Mouse (Mus musculus) midbrain, embryonic 10.5 days (tissue): Measurements from ENCODE around the gene Klhl21. TPM values are rescaled to one million over a fixed set of nuclear protein-coding genes. Genes with fewer than 3 reads are reported as not detected.

Experiments
- polyA plus RNA-seq: library from polyadenylated mRNA; unstranded; fragments of >200 nt; fragmentation: Nextera tagmentation; extraction: Ambion mirVana; gene quantifications from 2 replicates; pipeline ENCODE4 v1.2.1, GENCODE M21; 2016

The Klhl21 gene
- polyA plus RNA-seq, 1 experiment from 2014 or later: 8.5 TPM

Other genes starting within 250 kb of the Klhl21 start
- gene Camta1, start 146.9 kb upstream of the Klhl21 start, polyA plus RNA-seq: 137 and 141 TPM in 2 replicates
- gene Dnajc11, start 75.1 kb upstream of the Klhl21 start, polyA plus RNA-seq: 107 and 108 TPM in 2 replicates
- 32.1 and 36.2 TPM in 2 replicates for gene Thap3, start 19.8 kb upstream of the Klhl21 start, polyA plus RNA-seq
- 23.9 and 30.4 TPM in 2 replicates for gene Phf13, start 12.5 kb upstream of the Klhl21 start, polyA plus RNA-seq
- 18.7 and 25.6 TPM in 2 replicates for gene Zbtb48, start 18.9 kb downstream of the Klhl21 start, polyA plus RNA-seq
- 0.73 and 0.75 TPM in 2 replicates for gene Tas1r1, start 29.8 kb downstream of the Klhl21 start, polyA plus RNA-seq
- gene Nol9, start 30.5 kb downstream of the Klhl21 start, polyA plus RNA-seq: 35.3 and 35.7 TPM in 2 replicates
- 8.1 and 9.5 TPM in 2 replicates for gene Plekhg5, start 63.7 kb downstream of the Klhl21 start, polyA plus RNA-seq
- 0.47 and 1.0 TPM in 2 replicates for gene Tnfrsf25, start 107.1 kb downstream of the Klhl21 start, polyA plus RNA-seq
- gene Espn, start 143.6 kb downstream of the Klhl21 start, polyA plus RNA-seq: 0.94 and 1.4 TPM in 2 replicates
- gene Hes2, start 150.1 kb downstream of the Klhl21 start, polyA plus RNA-seq: 0.79 and 1.3 TPM in 2 replicates
- 85.7 and 99.7 TPM in 2 replicates for gene Acot7, start 169.3 kb downstream of the Klhl21 start, polyA plus RNA-seq